Mouse (Mus musculus) E14TG2a.4 (cell line): ENCODE measurements around the gene Fstl1.

Source experiments
- CTCF ChIP-seq: conservative IDR thresholded peaks from 2 replicates; pipeline ENCODE4 v1.5.1; 2014; ENCODE audit warnings: low read length
- NANOG ChIP-seq: IDR thresholded peaks from 2 replicates; pipeline ENCODE4 v1.6.1; 2014; ENCODE audit warnings: borderline replicate concordance, low read length, mixed read lengths
- POU5F1 ChIP-seq: IDR thresholded peaks from 2 replicates; pipeline ENCODE4 v1.6.1; 2014; ENCODE audit warnings: low read length, borderline replicate concordance

DNA sequence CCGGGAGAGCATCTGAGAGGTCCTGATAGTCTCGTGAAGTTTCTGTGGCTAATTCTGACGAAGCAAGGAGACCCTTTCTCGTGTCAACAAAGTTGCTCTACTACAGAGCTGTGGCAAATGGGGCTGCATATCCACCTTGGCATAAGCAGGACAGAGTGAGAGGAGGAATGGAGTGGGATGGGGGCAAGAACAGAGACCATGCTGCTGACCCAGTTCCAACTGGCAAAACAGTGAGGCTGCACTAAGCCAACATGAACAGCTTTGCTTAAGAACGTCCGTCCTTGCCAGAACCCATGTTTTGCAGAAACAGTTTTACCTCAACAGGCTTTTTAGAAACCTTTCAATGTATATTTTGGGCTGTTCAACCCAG is 32.9 kb downstream of the Fstl1 start:
- TF ChIP-seq CTCF: no peak
- no peak for TF ChIP-seq POU5F1
- TF ChIP-seq NANOG: no peak
